Mouse (Mus musculus) ES-E14 (cell line): ENCODE data around the gene Bola3.

Experiments used
- CHD2 ChIP-seq: IDR thresholded peaks from 2 replicates; pipeline ENCODE4 v1.6.1; 2014; ENCODE audit warnings: mild to moderate bottlenecking, low read depth, low read length, inconsistent platforms
- HCFC1 ChIP-seq: IDR thresholded peaks from 2 replicates; pipeline ENCODE4 v1.6.1; 2012; ENCODE audit warnings: low read length, inconsistent platforms, borderline replicate concordance; ENCODE audit not compliant: insufficient read depth
- MAFK ChIP-seq: IDR thresholded peaks from 2 replicates; pipeline ENCODE4 v1.6.1; 2014; ENCODE audit warnings: mild to moderate bottlenecking, low read depth, low read length, inconsistent platforms; ENCODE audit not compliant: insufficient read depth
- ZC3H11A ChIP-seq: IDR thresholded peaks from 2 replicates; pipeline ENCODE4 v1.6.1; 2012; ENCODE audit warnings: low read depth, mild to moderate bottlenecking, inconsistent platforms, low read length, borderline replicate concordance
- ZNF384 ChIP-seq: IDR thresholded peaks from 2 replicates; pipeline ENCODE4 v1.6.1; 2012; ENCODE audit warnings: low read depth, low read length, inconsistent platforms

DNA sequence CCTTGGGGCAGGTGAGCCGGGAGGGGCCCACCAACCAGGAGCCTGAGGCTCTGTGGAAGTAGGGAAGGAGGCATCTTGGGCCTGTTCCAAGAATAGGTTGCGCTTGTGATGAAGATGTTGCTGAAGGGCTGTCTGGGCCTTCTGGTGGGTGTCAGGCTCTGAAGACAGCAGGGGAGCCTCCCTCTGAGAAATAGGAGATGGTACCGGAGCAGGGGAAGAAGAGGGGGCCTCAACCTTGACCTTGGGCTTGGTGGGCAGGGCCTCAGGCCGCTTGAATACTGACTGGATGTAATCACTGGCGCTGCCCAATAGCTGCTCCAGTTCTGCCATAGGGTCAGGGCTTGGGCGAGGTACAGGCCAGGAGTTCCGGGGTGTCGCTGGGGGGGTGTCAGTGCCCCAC lies 54.5 kb downstream of the Bola3 start:
- TF ChIP-seq CHD2: no peak
- no peak for TF ChIP-seq ZC3H11A
- TF ChIP-seq ZNF384: no peak
- TF ChIP-seq HCFC1: no peak
- TF ChIP-seq MAFK: no peak
